ENCODE assay signal across 8 mouse cellular contexts in genomic region chr1:182140370-182140769, GRCm38 (mm10). TPM values are rescaled to one million over a fixed set of nuclear protein-coding genes. Genes with fewer than 3 reads are reported as not detected.
A peak's percentile ranks its signal among the peaks of the same experiment; 100 is the strongest.
DNase-seq lines count a peak whose midpoint lies in the region; ATAC-seq lines count a peak whose summit lies in the region.

No protein-coding gene starts in this region.

- H3K27ac ChIP-seq in hindbrain, embryonic 13.5 days: no peak overlapping the region

- no peaks in the 10 kb centered on the region for H3K36me3 ChIP-seq in hindbrain, embryonic 13.5 days

- ATAC-seq in hindbrain, embryonic 13.5 days (ENCODE audit: low FRiP score): no peak; the same call in 1 of the 2 replicates

- H3K27me3 ChIP-seq in hindbrain, embryonic 13.5 days: 0 out of 2 replicates have a peak, but pooled peaks cover 6% of the 10 kb centered on the region

- H3K9me3 ChIP-seq in hindbrain, embryonic 13.5 days: no peaks in the 10 kb centered on the region

- H3K4me2 ChIP-seq in hindbrain, embryonic 13.5 days: peak overlapping the region; percentile 19; the same call in 1 of the 2 replicates

- H3K4me1 ChIP-seq in hindbrain, embryonic 13.5 days (replicated peaks): peaks cover 5% of the 10 kb centered on the region; the same call in 1 of the 2 replicates

- H3K4me3 ChIP-seq in hindbrain, embryonic 13.5 days: no peak overlapping the region

- 4% methylated on average over 6 of the region's 6 CpGs for WGBS in hindbrain, embryonic 13.5 days

- H3K9ac ChIP-seq in hindbrain, embryonic 13.5 days: no peak overlapping the region

- peak; percentile 84 for DNase-seq in MN1 (ENCODE audit: low spot score)
- DNase-seq in cerebellum, adult 9-10 months: peak; percentile 88
- peak; percentile 51 to 73 for DNase-seq in frontal cortex, postnatal 14 days (ENCODE audit: low spot score in 2 of 2)
- DNase-seq in layer of hippocampus, postnatal 25 days (ENCODE audit: extremely low spot score in 1 of 2, low spot score in 1 of 2): peak; percentile 82 to 91
- peak; percentile 87 for DNase-seq in lung, postnatal 14 days
- DNase-seq in retina, postnatal 1 day: peak; percentile 79
- peak; percentile 90 for DNase-seq in thymus, postnatal 4 days

RNA-seq across cellular contexts. Expression of gene Srp9, which starts 15.8 kb away (rescaled TPM):
- 140 and 146 TPM in 2 replicates for polyA plus RNA-seq in hindbrain, embryonic 13.5 days (2015; fragmentation: Nextera tagmentation; extraction: Ambion mirVana)
- 10 to 100 TPM; 61.7 to 71.3 TPM for total RNA-seq in layer of hippocampus, postnatal 25 days (2021)

RNA-seq across cellular contexts. Expression of gene Vmn1r1, which starts 23.9 kb away (rescaled TPM):
- not detected in 2 replicates for polyA plus RNA-seq in hindbrain, embryonic 13.5 days (2015; fragmentation: Nextera tagmentation; extraction: Ambion mirVana)
- total RNA-seq in layer of hippocampus, postnatal 25 days (2021): not detected
